Mouse (Mus musculus) liver, embryonic 14.5 days (tissue): ENCODE data around the gene Foxd3.

Source experiments
- CTCF ChIP-seq: IDR thresholded peaks from 2 replicates; pipeline ENCODE4 v1.5.1; 2016; ENCODE audit warnings: antibody characterized with exemption, low read depth, control low read depth
- EP300 ChIP-seq: IDR thresholded peaks from 2 replicates; pipeline ENCODE4 v1.6.1; 2016; ENCODE audit warnings: antibody characterized with exemption, low read depth

DNA sequence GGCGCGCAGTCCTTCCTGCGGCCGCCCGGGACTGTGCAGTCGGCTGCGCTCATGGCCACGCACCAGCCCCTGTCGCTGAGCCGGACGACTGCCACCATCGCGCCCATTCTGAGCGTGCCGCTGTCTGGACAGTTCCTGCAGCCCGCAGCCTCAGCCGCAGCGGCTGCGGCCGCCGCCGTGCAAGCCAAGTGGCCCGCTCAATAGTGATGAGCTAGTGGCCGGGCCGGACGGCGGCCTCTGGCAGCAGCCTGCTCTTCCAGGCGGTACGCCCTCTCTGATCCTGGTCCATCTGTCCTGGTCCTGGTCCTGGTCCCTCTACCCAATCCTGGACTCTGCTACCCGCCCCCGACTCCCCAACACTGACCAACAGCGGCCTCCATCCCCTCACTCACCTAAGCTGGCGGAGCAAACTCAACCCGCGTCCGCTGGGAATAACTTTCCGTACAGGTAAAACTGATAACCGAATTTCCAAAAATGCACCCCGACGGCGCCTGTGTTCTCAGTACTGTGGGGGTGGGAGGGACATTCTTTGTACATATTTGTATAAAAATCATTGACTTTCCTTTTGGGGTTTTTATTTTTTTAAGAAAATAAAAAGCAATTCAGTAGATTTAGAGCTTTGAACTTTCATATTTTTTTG lies 1.9 kb downstream of the Foxd3 start:
- TF ChIP-seq CTCF (no peak), EP300 (no peak)
